Mouse (Mus musculus) cerebellum, postnatal 36 days (tissue): Measurements from ENCODE around the gene Olfr600.
"Not testable (repeated sequence)": the region's sequence is repeated elsewhere in the genome, so short reads cannot be mapped to it uniquely, and the experiment has no call there.

ENCODE experiments used
- DNase-seq, 2 experiments: peaks; one replicate each; pipeline ENCODE4 v3.0.0; 2021 to 2022; ENCODE audit warnings: mixed read lengths in 2 of 2

The Olfr600 gene

DNA sequence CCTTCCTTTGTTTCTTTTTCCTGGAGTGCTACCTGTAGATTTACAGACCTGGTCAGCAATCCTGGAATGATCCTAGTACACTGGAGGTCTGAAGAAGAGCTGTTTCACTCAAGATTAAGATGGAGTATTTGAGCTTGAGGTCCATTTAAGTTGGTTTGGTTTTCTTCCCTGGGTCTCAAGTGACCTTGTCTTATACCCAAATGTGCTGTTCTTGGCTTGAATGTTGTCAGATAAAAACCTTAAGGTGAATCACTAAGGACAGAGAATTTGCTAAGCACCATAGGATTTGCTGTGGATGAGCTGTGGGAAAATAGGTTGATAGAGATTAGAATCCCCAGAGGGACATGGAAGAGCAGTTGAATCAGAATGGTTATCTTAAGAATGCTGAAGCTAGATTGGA, at the start of gene Olfr600:
TSS of gene Olfr600 (minus strand) at position 101 of the 400 bp plus-strand sequence.
- DNase-seq = no peak

DNA sequence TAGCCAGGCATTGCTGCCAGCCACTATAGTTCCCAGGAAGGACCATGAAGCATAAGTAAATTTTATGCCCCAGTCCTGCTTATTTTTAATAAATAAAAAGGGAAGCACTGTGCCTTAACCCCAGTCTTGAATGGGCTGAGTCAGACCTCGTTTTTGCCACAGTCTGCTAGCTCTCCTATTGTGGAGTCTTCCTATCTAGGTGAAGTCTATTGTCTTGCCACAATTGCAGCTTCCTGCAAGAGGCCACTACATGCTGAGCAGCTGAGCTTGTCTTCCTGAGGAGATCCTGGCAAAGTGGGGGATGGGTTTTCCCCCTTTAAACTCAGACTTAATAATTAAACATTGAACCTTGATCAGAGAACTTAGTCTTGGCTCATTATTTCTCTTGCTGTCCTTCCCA, 49.5 kb upstream of the Olfr600 start:
- DNase-seq = no peak

DNA sequence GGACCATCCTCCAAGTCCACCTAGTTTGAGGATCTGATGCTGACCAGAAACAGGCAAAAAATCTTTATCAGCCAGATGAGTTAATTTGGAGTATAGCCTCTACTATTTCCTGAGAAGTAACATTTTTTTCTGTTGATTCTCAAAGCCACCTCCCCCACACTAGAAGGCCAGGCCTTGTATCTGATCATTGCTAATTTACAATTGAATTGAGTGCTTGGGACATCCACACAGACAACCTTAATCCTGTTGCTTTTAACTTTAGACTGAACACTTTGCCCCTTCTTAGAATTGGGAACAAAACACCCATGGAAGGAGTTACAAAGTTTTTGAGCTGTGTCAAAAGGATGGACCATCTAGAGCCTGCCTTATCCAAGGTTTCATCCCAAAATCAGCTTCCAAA, 48.3 kb upstream of the Olfr600 start:
- no peak for DNase-seq

- DNase-seq = no peak
Observed at GRCm38 (mm10) chr7:103386077-103386476, 36.6 kb upstream of the Olfr600 start, which contains the start of gene Olfr603. Gene Olfr603 (minus strand): TSS chr7:103386177.

- no peak for DNase-seq
Observed at GRCm38 (mm10) chr7:103362555-103362954, 13.1 kb upstream of the Olfr600 start, which contains the start of gene Olfr601. Gene Olfr601 (minus strand): TSS chr7:103362655.

- DNase-seq = no peak
Observed at GRCm38 (mm10) chr7:103335617-103336016, 13.9 kb downstream of the Olfr600 start, which contains the start of gene Olfr599. Gene Olfr599 (plus strand): TSS chr7:103335917.

GRCm38 (mm10) chr7:103323268-103323667, 26.2 kb downstream of the Olfr600 start, which contains the start of gene Olfr598:
Gene Olfr598 (plus strand): TSS chr7:103323568.
- DNase-seq = no peak

- DNase-seq = not testable (repeated sequence)
Observed at GRCm38 (mm10) chr7:103316015-103316414, 33.5 kb downstream of the Olfr600 start, which contains the start of gene Olfr597. Gene Olfr597 (plus strand): TSS chr7:103316315.

GRCm38 (mm10) chr7:103305348-103305747, 44.1 kb downstream of the Olfr600 start, which contains the start of gene Olfr596:
Gene Olfr596 (plus strand): TSS chr7:103305648.
- not testable (repeated sequence) for DNase-seq
